Mouse (Mus musculus): ENCODE measurements at regions not wholly inside any gene's neighbourhood (a gene's known extent, or its start where the extent isn't known, plus 50 kb on each side); places are given as distances from the start of the nearest gene placed in this dataset.

GRCm38 (mm10) chr8:116375758-116376157 is 129.0 kb upstream of the Dynlrb2 start:
- no peak for ATAC-seq

GRCm38 (mm10) chr8:116373063-116373462 is 131.7 kb upstream of the Dynlrb2 start:
- ATAC-seq = no peak

GRCm38 (mm10) chr8:116372574-116372973 is 132.2 kb upstream of the Dynlrb2 start:
- no peak for ATAC-seq

- no peak for ATAC-seq
These were observed 132.7 kb upstream of the Dynlrb2 start for GRCm38 (mm10) chr8:116372056-116372455.

- ATAC-seq = no peak
These were observed 137.3 kb upstream of the Dynlrb2 start for GRCm38 (mm10) chr8:116367491-116367890.

- ATAC-seq = no peak
These were observed 138.1 kb upstream of the Dynlrb2 start for GRCm38 (mm10) chr8:116366706-116367105.

- ATAC-seq = no peak
These were observed 140.0 kb upstream of the Dynlrb2 start for GRCm38 (mm10) chr8:116364751-116365150.

GRCm38 (mm10) chr8:116364172-116364571 is 140.6 kb upstream of the Dynlrb2 start:
- ATAC-seq = no peak

GRCm38 (mm10) chr8:116362351-116362750 is 142.4 kb upstream of the Dynlrb2 start:
- no peak for ATAC-seq

GRCm38 (mm10) chr8:116359761-116360160 is 145.0 kb upstream of the Dynlrb2 start:
- ATAC-seq = no peak

GRCm38 (mm10) chr8:116354756-116355155 is 150.0 kb upstream of the Dynlrb2 start:
- no peak for ATAC-seq

GRCm38 (mm10) chr8:116353911-116354310 is 150.9 kb upstream of the Dynlrb2 start:
- ATAC-seq = no peak

- ATAC-seq = no peak
These were observed 152.1 kb upstream of the Dynlrb2 start for GRCm38 (mm10) chr8:116352635-116353034.

GRCm38 (mm10) chr8:116348971-116349370 is 155.8 kb upstream of the Dynlrb2 start:
- no peak for ATAC-seq

- no peak for ATAC-seq
These were observed 157.8 kb upstream of the Dynlrb2 start for GRCm38 (mm10) chr8:116346990-116347389.

- ATAC-seq = no peak
These were observed 160.1 kb upstream of the Dynlrb2 start for GRCm38 (mm10) chr8:116344590-116345222.

- no peak for ATAC-seq
These were observed 161.2 kb upstream of the Dynlrb2 start for GRCm38 (mm10) chr8:116343534-116343933.

- no peak for ATAC-seq
These were observed 170.0 kb upstream of the Dynlrb2 start for GRCm38 (mm10) chr8:116334772-116335171.

GRCm38 (mm10) chr8:116334101-116334500 is 170.7 kb upstream of the Dynlrb2 start:
- ATAC-seq = no peak

- ATAC-seq = no peak
These were observed 184.6 kb upstream of the Dynlrb2 start for GRCm38 (mm10) chr8:116320014-116320680.

- ATAC-seq = no peak
These were observed 189.4 kb upstream of the Dynlrb2 start for GRCm38 (mm10) chr8:116315410-116315809.

- no peak for ATAC-seq
These were observed 190.2 kb upstream of the Dynlrb2 start for GRCm38 (mm10) chr8:116314429-116315092.

GRCm38 (mm10) chr8:116298891-116299290 is 205.9 kb upstream of the Dynlrb2 start:
- ATAC-seq = no peak

GRCm38 (mm10) chr8:116290671-116291245 is 214.0 kb upstream of the Dynlrb2 start:
- no peak for ATAC-seq

Data from inflammation-experienced regulatory T-cells, adult 6 months (primary cell).